Mouse (Mus musculus) cerebellum, postnatal 4 days (tissue): ENCODE measurements around the gene Aif1.
"Not testable (repeated sequence)": the region's sequence is repeated elsewhere in the genome, so short reads cannot be mapped to it uniquely, and the experiment has no call there.

Experiments
- DNase-seq, 2 experiments: peaks; one replicate each; pipeline ENCODE4 v3.0.0; 2022; ENCODE audit warnings: low spot score in 2 of 2, mixed read lengths in 1 of 2

Aif1 gene

DNA sequence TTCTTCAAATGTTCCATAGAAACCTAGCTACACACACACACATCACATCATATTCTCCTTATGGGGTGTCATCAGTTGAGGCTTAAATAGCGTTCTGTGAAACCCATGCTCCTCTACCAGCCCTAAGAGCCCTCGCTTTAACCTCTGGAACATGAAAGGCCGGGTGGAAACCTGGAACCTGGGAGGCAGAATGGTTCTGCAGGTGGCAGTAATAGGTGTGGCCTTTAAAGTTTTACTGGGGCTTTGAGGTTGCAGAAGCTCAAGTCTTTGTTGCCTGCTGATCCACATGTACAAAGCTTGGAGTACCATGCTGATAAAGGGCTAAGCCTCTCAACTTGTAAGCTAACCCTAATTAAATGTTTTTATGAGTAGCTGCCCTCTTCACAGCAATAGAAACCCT, 28.5 kb downstream of the Aif1 start:
- no peak for DNase-seq

GRCm38 (mm10) chr17:35146139-35146538, 29.7 kb downstream of the Aif1 start:
- DNase-seq, result no peak

DNA sequence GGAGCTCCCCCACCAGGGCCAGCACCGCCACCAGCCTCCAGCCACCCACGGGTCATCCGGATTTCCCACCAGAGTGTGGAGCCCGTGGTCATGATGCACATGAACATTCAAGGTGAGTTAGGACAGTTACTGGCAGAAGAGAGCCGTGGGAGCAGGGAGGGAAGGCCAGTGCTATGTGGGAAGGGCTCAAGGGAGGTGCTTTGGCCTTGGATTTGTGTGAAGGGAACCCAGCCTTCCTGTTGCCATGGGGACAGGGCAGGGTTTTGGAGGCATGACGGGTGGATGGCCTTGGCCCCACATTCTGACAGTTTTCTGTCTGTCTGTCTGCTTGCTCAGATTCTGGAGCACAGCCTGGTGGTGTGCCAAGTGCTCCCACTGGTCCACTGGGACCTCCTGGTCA, 33.9 kb downstream of the Aif1 start:
- DNase-seq, result no peak

- no peak for DNase-seq
These were observed 35.3 kb downstream of the Aif1 start for GRCm38 (mm10) chr17:35140490-35140996.

DNA sequence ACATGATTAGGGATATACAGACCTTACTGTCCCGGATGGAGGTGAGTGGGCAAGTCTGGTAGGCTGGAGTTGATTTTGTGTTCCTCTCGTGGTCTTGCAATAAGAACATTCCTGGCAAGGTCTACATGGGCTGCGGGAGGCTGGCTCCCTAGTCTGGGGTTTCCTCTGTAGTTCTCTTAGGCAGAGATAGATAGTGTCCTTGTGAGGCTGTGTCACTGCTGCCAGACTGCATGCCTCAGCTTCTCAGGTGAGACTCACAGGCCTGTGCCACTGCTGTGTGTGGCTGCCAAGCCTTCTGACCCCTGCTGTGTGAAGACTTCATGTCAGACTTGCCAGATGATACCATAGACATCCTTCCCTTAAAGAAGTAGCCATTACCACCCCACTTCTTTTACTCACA, 36.6 kb downstream of the Aif1 start:
- no peak for DNase-seq

DNA sequence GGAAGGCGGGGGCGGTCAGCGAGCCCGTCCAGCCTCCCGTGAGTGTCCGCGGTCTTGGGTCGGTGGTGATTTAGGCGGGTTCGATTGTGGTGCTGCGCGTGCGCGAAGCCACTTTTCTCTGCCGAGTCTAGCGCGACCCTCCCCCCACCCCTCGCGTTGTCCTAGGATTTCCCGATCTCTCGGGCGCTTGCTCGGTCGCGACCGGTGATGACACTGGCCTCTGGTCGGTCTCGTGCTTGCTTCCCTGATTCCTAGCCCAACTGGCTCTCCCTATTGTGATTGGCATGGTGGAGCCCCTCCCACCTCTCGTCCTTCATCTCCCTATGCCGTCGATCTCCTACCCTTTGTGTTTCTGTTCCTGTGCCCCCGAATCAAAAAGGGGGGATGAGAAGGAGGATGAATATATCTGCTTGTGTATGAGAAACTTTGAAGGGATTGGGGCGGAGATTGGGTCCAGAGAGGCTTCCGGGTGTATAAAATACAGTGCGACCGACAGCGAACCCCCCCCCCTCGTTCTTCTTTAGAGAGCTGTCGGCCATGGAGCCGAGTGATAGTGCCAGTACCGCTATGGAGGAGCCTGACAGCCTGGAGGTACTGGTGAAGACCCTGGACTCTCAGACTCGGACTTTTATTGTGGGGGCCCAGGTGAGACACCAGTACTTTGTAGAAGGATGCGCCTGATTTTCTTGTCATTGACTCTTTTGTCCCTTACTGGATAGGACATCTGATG, 40.1 kb downstream of the Aif1 start:
- no peak for DNase-seq

- DNase-seq, result peak; percentile 84 to 96
These were observed 40.9 kb downstream of the Aif1 start, which contains the start of gene Bag6 for GRCm38 (mm10) chr17:35134801-35135590. Gene Bag6 (plus strand): TSS chr17:35135178.

DNA sequence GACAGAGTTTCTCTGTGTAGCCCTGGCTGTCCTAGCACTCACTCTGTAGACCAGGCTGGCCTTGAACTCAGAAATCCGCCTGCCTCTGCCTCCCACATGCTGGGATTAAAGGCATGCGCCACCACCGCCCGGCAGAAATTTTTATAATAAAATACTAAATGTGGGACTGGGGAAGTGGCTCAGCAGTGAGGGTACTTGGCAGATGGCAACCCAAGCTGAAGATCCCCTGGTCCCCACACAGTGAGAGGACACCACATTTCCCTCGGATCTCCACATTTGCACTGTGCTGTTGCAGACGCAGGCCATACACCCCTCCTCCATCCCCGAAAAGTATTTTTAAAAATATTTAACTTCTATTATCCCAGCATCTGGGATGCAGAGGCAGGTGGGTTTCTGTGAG, 42.4 kb downstream of the Aif1 start:
- DNase-seq, result no peak

- no peak for DNase-seq
These were observed 43.7 kb downstream of the Aif1 start for GRCm38 (mm10) chr17:35132174-35132560.

- DNase-seq, result no peak
These were observed 44.2 kb downstream of the Aif1 start, which contains the start of gene Apom for GRCm38 (mm10) chr17:35131500-35132173. Gene Apom (minus strand): TSS chr17:35132050.

- DNase-seq, result no peak
These were observed 44.8 kb downstream of the Aif1 start for GRCm38 (mm10) chr17:35131038-35131437.

GRCm38 (mm10) chr17:35128996-35129395, 46.9 kb downstream of the Aif1 start:
- DNase-seq, result no peak

DNA sequence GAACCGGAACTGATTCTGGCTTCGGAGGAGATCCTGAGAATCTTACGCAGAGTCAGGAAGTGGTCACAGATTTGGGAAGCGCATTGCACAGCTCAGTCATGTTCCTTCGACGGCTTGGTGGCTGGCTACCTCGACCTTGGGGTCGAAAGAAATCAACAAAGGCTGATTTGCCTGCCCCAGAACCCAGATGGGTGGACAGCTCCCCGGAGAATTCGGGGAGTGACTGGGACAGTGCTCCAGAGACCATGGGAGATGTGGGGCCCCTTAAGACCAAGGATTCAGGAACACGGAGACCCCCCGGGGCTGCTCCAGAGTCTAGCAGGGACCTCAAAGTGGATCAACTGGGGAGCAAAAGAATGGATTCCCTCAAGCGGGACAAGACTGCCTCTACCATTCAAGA, 48.9 kb downstream of the Aif1 start:
- DNase-seq, result no peak

GRCm38 (mm10) chr17:35126206-35126611, 49.7 kb downstream of the Aif1 start, which contains the start of gene D17H6S53E:
Gene D17H6S53E (plus strand): TSS chr17:35126373.
- DNase-seq, result peak; percentile 52 to 61

DNA sequence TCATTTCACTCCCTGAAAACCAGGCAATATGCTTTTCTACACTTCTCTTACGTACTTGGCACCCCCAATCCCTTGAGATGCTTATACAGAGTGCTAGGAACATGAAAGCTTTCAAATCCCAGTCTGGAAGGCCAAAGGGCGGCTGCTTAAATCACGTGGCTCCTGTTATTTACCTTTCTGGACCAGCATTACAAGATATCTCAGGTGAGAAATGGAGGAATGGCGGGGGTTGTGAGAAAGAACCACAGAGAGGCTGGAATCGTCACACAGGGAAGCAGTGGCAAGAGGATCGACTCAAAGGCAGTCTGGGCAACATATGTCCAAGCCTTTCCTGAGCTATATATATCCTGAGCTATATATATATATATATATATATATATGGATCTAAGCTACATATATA, 50.3 kb downstream of the Aif1 start:
- no peak for DNase-seq

DNA sequence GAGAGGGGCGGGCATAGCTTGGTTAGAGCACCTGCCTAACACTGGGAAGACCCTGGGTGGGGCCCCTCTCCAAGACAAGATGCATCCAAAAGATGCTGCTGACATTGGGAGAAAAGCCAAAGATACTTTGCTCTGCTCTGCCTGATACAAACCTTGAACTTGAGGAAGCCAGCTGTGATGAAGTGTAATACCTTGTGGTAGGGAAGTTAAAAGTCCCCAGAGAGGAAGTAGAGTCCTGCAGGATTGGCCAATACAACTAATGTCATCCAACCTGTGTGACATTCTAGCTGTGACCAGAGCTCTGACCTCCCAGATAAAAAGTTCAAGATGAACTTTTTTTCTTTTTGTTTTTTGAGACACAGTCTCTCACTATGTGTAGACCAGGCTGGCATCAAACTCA, 50.8 kb downstream of the Aif1 start:
- DNase-seq, result no peak

DNA sequence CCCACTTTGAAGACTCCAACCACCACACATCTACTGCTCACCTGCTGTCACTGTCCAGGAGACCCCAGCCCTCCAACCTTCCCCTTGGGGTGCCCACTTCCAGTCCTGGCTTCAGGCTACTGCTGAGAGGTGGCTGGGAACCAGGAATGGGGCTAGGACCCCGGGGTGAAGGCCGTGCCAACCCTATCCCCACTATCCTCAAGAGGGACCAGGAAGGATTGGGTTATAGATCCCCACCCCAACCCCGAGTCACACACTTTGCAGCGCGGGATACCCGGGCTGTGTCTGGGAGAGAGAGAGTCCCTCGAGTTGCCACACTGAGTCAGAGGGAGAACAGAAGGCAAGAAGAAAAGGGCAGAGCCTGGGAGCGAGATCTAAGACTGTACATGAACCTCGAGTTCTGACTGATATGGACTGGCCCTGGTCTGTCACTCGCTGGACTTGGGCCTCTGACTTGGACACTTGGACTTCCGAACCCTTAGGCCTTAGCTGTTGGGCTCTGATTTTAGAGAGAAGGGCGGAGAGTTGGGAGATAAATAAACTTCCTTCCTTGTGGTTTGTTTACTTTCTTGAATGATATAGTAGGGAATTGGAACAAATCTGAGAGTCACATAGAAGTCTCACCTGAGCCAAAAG, 51.5 kb downstream of the Aif1 start:
- DNase-seq, result not testable (repeated sequence)

GRCm38 (mm10) chr17:35123287-35123686, 52.6 kb downstream of the Aif1 start:
- not testable (repeated sequence) for DNase-seq

DNA sequence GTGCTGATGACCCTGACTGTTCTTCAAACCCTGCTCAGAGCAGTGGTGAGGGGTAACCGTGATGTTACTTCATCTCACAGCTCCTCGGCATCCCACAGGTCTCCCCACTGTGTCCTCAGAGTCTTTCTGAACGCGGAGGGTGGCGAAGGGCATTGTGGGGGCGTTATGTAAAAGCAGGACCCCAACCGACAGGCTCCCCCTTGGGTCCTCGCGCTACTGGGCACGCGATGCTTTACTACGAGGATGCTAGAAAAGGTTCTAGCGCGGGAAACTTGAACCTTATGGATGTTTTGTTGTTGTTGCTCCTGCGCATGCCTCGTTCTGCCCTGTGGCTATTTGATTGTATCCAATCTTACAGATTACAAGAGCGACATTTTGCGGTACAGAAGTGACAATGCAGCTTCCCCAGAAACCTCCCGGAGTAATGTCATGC, 54.0 kb downstream of the Aif1 start, which contains the start of gene Csnk2b:
TSS of gene Csnk2b (minus strand) at position 183 of the 433 bp plus-strand sequence.
- DNase-seq, result peak in 1 of 2 experiments; percentile 58

GRCm38 (mm10) chr17:35121143-35121799, 54.6 kb downstream of the Aif1 start, which contains the start of gene Gpank1:
Gene Gpank1 (plus strand): TSS chr17:35121455.
- DNase-seq, result peak; percentile 91 to 97
